Mouse (Mus musculus) lung, adult 18-20 months (tissue): ENCODE results near the gene Nanos2.

ENCODE experiments used
- DNase-seq, 2 experiments: peaks; one replicate each; pipeline ENCODE4 v3.0.0; 2022; ENCODE audit warnings: mixed read lengths in 2 of 2

The Nanos2 gene

DNA sequence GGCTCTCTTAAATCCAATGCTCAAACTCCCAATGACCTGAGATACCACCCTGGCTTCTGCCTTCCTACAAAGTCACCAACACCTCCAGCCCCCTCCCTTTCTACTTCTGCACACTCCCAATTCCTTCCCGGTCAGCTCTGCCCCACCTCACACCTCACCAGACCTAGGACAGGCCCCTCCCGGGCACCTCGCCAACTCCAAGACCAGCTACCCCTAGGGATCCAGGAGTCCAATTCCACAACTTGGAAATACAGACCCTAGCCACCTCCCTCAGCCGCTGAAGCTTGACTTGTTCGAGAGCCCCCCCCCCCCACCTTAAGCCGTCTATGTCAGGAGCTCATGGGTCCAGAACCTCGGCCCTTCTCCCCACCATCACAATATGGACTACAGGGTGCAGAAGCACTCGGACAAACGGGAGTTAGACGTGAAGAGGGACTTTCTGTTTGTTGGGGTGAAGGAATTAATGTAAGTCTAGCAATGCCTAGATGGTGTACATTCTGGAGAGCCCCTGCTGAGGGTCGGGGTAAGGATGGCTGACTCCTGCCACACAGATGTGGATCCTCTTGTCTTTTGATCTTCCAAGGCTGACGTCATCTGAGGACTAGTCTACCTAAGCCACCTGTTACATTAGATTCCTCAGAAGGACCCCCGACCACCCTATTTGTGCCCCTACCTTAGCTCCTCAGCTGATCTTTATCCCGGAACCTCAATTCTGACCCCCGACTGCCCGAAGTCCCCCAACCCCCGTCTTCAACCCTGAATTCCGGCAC, 35.2 kb downstream of the Nanos2 start:
- no peak for DNase-seq

DNA sequence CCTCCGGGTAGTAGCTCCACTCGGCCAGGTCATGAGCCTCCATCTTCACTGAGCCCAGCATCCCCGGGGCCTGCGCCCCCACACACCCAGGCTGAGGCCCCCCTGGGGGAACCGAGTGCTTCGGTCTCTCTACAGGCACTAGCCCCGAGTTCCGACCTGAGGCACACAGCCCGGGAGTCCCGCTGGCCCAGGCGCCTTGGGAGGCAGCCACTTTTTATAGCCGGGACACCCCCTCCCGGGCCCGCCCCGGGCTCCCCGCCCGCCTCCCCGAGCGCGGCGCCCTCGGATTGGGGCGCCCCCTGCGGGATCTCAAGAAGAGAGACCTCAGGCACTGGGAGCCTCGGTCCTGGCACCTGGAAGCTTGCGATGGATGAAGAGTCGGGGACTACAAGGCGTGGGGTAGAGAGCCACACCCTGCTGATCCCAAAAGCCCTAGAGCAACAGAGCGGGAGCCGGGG, 36.2 kb downstream of the Nanos2 start, which contains the start of gene Foxa3:
Foxa3 (minus strand) TSS at position 182 of the 458 bp plus-strand sequence.
- DNase-seq, result peak; percentile 39 to 61

DNA sequence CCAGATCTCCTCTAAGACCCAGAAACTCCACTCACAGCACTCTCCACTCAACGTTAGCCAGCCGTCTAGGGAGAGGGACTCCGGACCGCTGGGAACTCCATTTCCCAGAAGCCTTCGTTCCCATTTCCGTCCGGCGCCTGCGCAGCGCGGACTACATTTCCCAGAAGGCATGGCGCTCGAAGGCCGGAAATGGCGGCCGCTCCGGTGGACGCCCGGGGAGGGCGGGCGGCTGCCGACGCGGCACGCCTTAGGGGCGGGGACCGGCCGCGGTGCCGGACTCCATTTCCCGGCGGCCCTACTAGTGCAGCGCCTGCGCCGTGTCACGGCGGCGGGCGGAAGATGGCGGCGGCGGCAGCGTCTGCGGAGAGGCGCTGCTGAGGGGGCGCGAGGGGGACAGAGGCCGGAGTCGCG, 36.9 kb downstream of the Nanos2 start, which contains the start of gene Sympk:
Sympk (plus strand) TSS at position 282 of the 411 bp plus-strand sequence.
- peak; percentile 96 to 97 for DNase-seq

DNA sequence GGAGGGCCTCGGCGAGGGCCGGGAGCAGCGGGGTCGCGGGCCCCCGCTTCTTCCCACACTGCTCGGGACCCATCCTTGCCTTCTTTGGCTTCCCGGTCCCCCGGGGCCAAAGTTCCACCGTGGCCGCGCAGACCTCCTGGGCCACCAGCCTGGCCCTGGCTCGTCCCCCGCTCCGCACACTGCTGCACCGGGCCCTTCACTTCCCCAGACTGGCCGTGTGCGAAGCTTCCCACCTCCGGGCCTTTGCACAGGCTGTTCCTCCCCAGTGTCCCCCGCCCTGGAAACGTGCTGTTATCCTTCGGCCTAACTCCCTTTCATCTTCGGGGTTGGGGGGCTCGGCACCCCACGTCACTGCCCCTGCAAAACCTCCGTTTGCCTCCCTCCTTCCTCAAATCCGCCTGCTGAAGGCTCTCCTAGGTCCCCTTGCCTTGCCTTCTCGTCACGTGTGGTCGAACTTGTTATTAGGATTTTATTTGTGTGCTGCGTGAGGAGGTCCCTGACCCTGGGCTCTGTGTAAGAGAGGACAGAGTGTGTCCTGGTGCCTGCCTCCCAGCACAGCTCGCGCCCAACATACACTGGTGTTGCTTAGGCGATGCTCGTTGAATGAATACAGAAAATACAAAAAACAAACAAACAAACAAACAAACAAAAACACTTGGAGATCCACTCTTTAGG, 37.5 kb downstream of the Nanos2 start:
- no peak for DNase-seq

DNA sequence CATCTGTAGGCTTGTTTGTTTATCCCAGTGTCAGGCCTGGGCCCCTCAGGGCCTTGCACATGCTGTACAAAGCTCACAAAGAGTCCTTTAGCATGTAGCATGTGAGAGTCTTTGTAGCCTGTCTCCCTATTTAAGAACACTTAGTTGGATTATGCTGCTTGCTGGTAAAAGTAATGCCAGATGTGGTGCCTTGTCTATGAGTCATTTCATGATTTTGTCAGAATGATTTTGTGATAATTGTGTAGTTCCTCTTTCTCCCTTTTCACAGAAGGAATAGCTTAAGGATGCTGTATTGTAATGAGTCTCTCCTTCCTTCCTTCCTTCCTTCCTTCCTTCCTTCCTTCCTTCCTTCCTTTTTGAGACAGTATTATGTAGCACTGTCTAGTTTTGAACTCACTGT, 40.9 kb downstream of the Nanos2 start:
- no peak for DNase-seq

DNA sequence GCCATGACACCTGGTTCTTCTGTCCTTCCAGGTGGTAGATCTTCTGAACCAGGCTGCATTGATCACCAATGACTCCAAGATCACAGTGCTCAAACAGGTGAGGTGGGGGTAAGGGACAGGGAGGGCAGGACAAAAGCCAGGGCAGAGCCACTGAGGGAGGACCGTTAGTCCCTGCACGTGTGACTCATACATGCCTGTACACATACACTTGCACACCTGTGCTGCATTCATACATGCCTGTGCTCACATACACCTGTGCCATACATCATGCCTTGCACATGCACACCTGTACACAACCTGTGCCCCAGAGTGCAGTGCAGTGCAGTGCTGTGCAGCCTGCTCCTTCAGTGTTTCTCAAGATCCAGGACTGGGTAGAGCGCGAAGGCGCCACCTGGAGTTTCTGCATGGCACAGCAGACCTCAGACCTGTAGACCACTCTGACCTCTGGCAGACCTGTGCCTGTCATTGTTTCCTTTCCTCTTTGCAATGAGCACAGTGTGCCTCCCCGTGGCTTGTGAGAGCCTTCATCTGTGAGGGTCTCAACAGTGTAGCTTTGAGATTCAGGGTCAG, 42.0 kb downstream of the Nanos2 start:
- peak; percentile 41 to 53 for DNase-seq

DNA sequence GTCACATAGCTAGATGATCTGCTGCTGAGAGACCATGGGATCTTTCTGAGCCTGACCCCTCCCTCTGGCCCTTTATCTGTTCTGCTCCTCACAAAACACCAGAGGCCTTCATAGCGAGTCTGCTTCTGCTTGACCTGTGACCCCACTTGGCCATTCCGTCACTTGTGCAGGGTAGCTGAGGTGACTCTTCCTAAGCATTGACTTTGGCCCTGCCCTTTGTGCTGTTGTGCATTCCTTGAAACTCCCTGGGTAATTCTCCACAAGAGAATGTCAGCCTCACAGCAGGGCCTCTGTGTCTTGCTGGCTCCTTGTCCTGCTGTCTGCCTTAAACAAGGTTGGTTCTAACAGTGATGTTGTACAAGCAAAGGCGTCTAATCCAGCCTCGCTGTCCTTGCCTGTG, 44.4 kb downstream of the Nanos2 start:
- no peak for DNase-seq
